ENCODE assay signal across 16 mouse cellular contexts in genomic region chr6:99081259-99081658, GRCm38 (mm10).
DNase-seq lines count a peak whose midpoint lies in the region; ATAC-seq lines count a peak whose summit lies in the region.
"Had no signal": no experiment of that assay in that cellular context is flagged by ENCODE, and none has a peak within 500 bp of the region (broad histone marks: within the 10 kb centered on the region; RNA-seq: fewer than 3 reads in every experiment).

No protein-coding gene starts in this region.

- H3K9me3 ChIP-seq in heart, embryonic 13.5 days = no peaks in the 10 kb centered on the region
- H3K9me3 ChIP-seq in lung, embryonic 15.5 days = no peaks in the 10 kb centered on the region
- no peaks in the 10 kb centered on the region for H3K9me3 ChIP-seq in embryonic facial prominence, embryonic 14.5 days (ENCODE audit: control insufficient read depth, low read length)
- no peaks in the 10 kb centered on the region for H3K9me3 ChIP-seq in stomach, embryonic 14.5 days (ENCODE audit: control insufficient read depth, low read depth, low read length)
- H3K9me3 ChIP-seq: limb, embryonic 10.5 days; megakaryocyte, embryonic 14.5 days had no signal

- peaks cover 12% of the 10 kb centered on the region for H3K36me3 ChIP-seq in heart, embryonic 13.5 days
- peaks cover 3% of the 10 kb centered on the region; the same call in 1 of the 2 replicates for H3K36me3 ChIP-seq in lung, embryonic 15.5 days
- H3K36me3 ChIP-seq in embryonic facial prominence, embryonic 14.5 days (ENCODE audit: control insufficient read depth, insufficient read depth, low read length) = no peaks in the 10 kb centered on the region
- no peaks in the 10 kb centered on the region; the same call in 1 of the 2 replicates for H3K36me3 ChIP-seq in stomach, embryonic 14.5 days (ENCODE audit: control insufficient read depth, insufficient read depth, low read length)
- H3K36me3 ChIP-seq: limb, embryonic 10.5 days had no signal

- H3K27ac ChIP-seq in heart, embryonic 13.5 days (replicated peaks) = peak overlapping the region; percentile 83
- 0 out of 2 replicates have a peak overlapping the region, but pooled peaks have one; percentile 11 for H3K27ac ChIP-seq in lung, embryonic 15.5 days
- H3K27ac ChIP-seq in embryonic facial prominence, embryonic 14.5 days (replicated peaks; ENCODE audit: low read depth, low read length) = no peak overlapping the region
- H3K27ac ChIP-seq in stomach, embryonic 14.5 days (ENCODE audit: low read length) = no peak overlapping the region
- H3K27ac ChIP-seq: gastrocnemius, adult 2 months; limb, embryonic 10.5 days; liver, embryonic 14.5 days had no signal

- DNase-seq in heart, adult 11 months = no peak
- DNase-seq in lung, postnatal 14 days = no peak
- DNase-seq in embryonic facial prominence, embryonic 14.5 days (ENCODE audit: low spot score) = peak; percentile 41
- DNase-seq in left cerebral cortex, adult 9 months (ENCODE audit: low spot score in 2 of 2) = no peak
- DNase-seq in T-cell, adult 2 months (ENCODE audit: low spot score) = no peak
- DNase-seq: adrenal gland, postnatal 14 days; cerebellum, adult 9-10 months; gastrocnemius, adult 2 months; kidney, postnatal 25 days had no signal

- 0 out of 2 replicates have a peak overlapping the region, but pooled peaks have one; percentile 10 for H3K9ac ChIP-seq in heart, embryonic 13.5 days
- H3K9ac ChIP-seq in lung, embryonic 15.5 days = no peak overlapping the region
- no peak overlapping the region for H3K9ac ChIP-seq in embryonic facial prominence, embryonic 14.5 days (ENCODE audit: low read depth, low read length)
- no peak overlapping the region for H3K9ac ChIP-seq in stomach, embryonic 14.5 days (replicated peaks; ENCODE audit: low read depth, low read length)
- H3K9ac ChIP-seq: liver, embryonic 14.5 days had no signal

- H3K4me1 ChIP-seq in heart, embryonic 13.5 days = peaks cover 28% of the 10 kb centered on the region
- H3K4me1 ChIP-seq in lung, embryonic 15.5 days = peaks cover 15% of the 10 kb centered on the region
- H3K4me1 ChIP-seq in embryonic facial prominence, embryonic 14.5 days (ENCODE audit: control insufficient read depth, insufficient read depth, low read length) = no peaks in the 10 kb centered on the region
- H3K4me1 ChIP-seq in stomach, embryonic 14.5 days (ENCODE audit: control insufficient read depth, insufficient read depth, low read length) = peaks cover 14% of the 10 kb centered on the region; the same call in 1 of the 2 replicates

- WGBS in heart, embryonic 13.5 days = 33% methylated on average over 5 of the region's 5 CpGs
- 5% methylated on average over 5 of the region's 5 CpGs for WGBS in lung, embryonic 15.5 days
- WGBS in embryonic facial prominence, embryonic 14.5 days = 26% methylated on average over 5 of the region's 5 CpGs
- 8% methylated on average over 5 of the region's 5 CpGs for WGBS in stomach, embryonic 14.5 days

- H3K4me3 ChIP-seq in heart, embryonic 13.5 days = no peak overlapping the region
- H3K4me3 ChIP-seq in lung, embryonic 15.5 days = no peak overlapping the region
- H3K4me3 ChIP-seq in embryonic facial prominence, embryonic 14.5 days (ENCODE audit: low read depth, low read length) = no peak overlapping the region
- H3K4me3 ChIP-seq in stomach, embryonic 14.5 days (ENCODE audit: low read depth, low read length) = no peak overlapping the region
- H3K4me3 ChIP-seq: gastrocnemius, adult 2 months; limb, embryonic 10.5 days; megakaryocyte, embryonic 14.5 days had no signal

- H3K27me3 ChIP-seq in heart, embryonic 13.5 days (replicated peaks) = no peaks in the 10 kb centered on the region
- no peaks in the 10 kb centered on the region for H3K27me3 ChIP-seq in lung, embryonic 15.5 days
- H3K27me3 ChIP-seq in embryonic facial prominence, embryonic 14.5 days (replicated peaks; ENCODE audit: control insufficient read depth, insufficient read depth, low read length) = no peaks in the 10 kb centered on the region
- no peaks in the 10 kb centered on the region for H3K27me3 ChIP-seq in stomach, embryonic 14.5 days (ENCODE audit: control insufficient read depth, insufficient read depth, low read length)
- H3K27me3 ChIP-seq: megakaryocyte, embryonic 14.5 days had no signal

- H3K4me2 ChIP-seq in heart, embryonic 13.5 days = peak overlapping the region; percentile 47
- H3K4me2 ChIP-seq in lung, embryonic 15.5 days = no peak overlapping the region
- no peak overlapping the region for H3K4me2 ChIP-seq in embryonic facial prominence, embryonic 14.5 days (ENCODE audit: low read depth, low read length)
- H3K4me2 ChIP-seq in stomach, embryonic 14.5 days (replicated peaks; ENCODE audit: low read depth, low read length) = no peak overlapping the region

- no peak for ATAC-seq in heart, embryonic 13.5 days (ENCODE audit: extremely low read depth, insufficient number of reproducible peaks, low FRiP score, low TSS enrichment)
- ATAC-seq in lung, embryonic 15.5 days (ENCODE audit: borderline replicate concordance, extremely low read depth, low FRiP score, low TSS enrichment) = peak; percentile 64; the same call in 1 of the 2 replicates
- peak; percentile 62; the same call in 1 of the 2 replicates for ATAC-seq in embryonic facial prominence, embryonic 14.5 days (ENCODE audit: low read depth)
- ATAC-seq in stomach, embryonic 14.5 days (ENCODE audit: insufficient number of reproducible peaks, insufficient read depth, low FRiP score, low read depth) = peak; percentile 58; the same call in 1 of the 2 replicates
- ATAC-seq: forebrain, embryonic 16.5 days had no signal

Comparison
In these comparisons a context has a peak if more than half of its experiments do, and no peak if none do; other contexts are left out.
1. H3K27ac ChIP-seq: peak in heart, embryonic 13.5 days (single experiment) and lung, embryonic 15.5 days (single experiment); none in embryonic facial prominence, embryonic 14.5 days (single experiment) and stomach, embryonic 14.5 days (single experiment).